ENCODE assay signal across 5 mouse cellular contexts in the genomic region with DNA sequence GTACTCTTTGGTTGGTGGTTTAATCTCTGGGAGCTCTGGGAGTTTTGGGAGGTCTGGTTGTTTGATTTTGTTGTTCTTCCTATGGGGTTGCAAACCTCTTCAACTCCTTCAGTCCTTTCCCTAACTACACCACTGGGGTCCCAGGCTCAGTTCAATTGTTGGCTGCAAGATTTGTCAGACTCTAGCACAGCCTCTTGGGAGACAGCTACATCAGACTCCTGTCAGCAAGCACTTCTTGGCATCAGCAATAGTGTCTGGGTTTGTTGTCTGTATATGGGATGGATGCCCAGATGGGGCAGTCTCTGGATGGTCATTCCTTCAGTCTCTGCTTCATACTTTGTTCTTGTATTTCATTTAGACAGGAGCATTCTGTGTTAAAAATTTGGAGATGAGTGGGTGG.
DNase-seq lines count a peak whose midpoint lies in the region; ATAC-seq and TF ChIP-seq lines count a peak whose summit lies in the region.
"Not testable (repeated sequence)": the region's sequence is repeated elsewhere in the genome, so short reads cannot be mapped to it uniquely, and the experiment has no call there.

No protein-coding gene starts in this region.

- not testable (repeated sequence) for H3K4me2 ChIP-seq in lung, embryonic 14.5 days; lung, embryonic 16.5 days (ENCODE audit: low read depth, low read length)

- H3K27ac ChIP-seq in lung, embryonic 14.5 days (ENCODE audit: low read depth): not testable (repeated sequence)
- 0 out of 2 replicates have a peak overlapping the region, but pooled peaks have one; percentile 5 for H3K27ac ChIP-seq in lung, embryonic 16.5 days (ENCODE audit: low read length)

- not testable (repeated sequence) for H3K4me3 ChIP-seq in lung, embryonic 14.5 days (ENCODE audit: low read depth, low read length); lung, embryonic 16.5 days (ENCODE audit: low read length)

- H3K9me3 ChIP-seq in lung, embryonic 14.5 days (ENCODE audit: low read depth, low read length); lung, embryonic 16.5 days (ENCODE audit: control insufficient read depth, low read length): not testable (repeated sequence)

- peak; percentile 5 to 18 for DNase-seq in heart, postnatal 10 days
- DNase-seq in lung, embryonic 14.5 days: peak; percentile 70
- peak; percentile 44 for DNase-seq in lung, postnatal 10 days
- DNase-seq in lung, postnatal 36 days: peak; percentile 14

- intact Hi-C loops in heart, postnatal 10 days (cut with DNase I): not testable (repeated sequence)

- ATAC-seq in lung, embryonic 14.5 days (ENCODE audit: insufficient read depth): peak; percentile 77
- ATAC-seq in lung, embryonic 16.5 days (ENCODE audit: low read depth): peak; percentile 80

- H3K27me3 ChIP-seq in lung, embryonic 14.5 days (ENCODE audit: insufficient read depth, low read length); lung, embryonic 16.5 days (ENCODE audit: control insufficient read depth, insufficient read depth, low read depth, low read length): not testable (repeated sequence)

- not testable (repeated sequence) for H3K36me3 ChIP-seq in lung, embryonic 14.5 days (ENCODE audit: insufficient read depth); lung, embryonic 16.5 days (ENCODE audit: control insufficient read depth, insufficient read depth, low read length)

- not testable (repeated sequence) for H3K4me1 ChIP-seq in lung, embryonic 14.5 days (ENCODE audit: insufficient read depth); lung, embryonic 16.5 days (replicated peaks; ENCODE audit: control insufficient read depth, insufficient read depth, low read length)

- TF ChIP-seq CTCF in lung, embryonic 14.5 days (IDR thresholded peaks at IDR 0.05; ENCODE audit: low read depth): not testable (repeated sequence)

- not testable (repeated sequence) for H3K9ac ChIP-seq in lung, embryonic 14.5 days; lung, embryonic 16.5 days (ENCODE audit: low read length)

Comparison
In these comparisons a context has a peak if more than half of its experiments do, and no peak if none do; other contexts are left out.
1. DNase-seq: peak in every context shown above with its lines; median percentile 70 in lung, embryonic 14.5 days; 44 in lung, postnatal 10 days; 14 in lung, postnatal 36 days; 12 in heart, postnatal 10 days.